Mouse (Mus musculus): ENCODE results near the gene Pagr1a. TPM values are rescaled to one million over a fixed set of nuclear protein-coding genes. Genes with fewer than 3 reads are reported as not detected.
A peak's percentile ranks its signal among the peaks of the same experiment; 100 is the strongest.

The Pagr1a gene
- total and polyA plus RNA-seq, 3 experiments, result 60.2 to 85.9 TPM; not detected in 1

DNA sequence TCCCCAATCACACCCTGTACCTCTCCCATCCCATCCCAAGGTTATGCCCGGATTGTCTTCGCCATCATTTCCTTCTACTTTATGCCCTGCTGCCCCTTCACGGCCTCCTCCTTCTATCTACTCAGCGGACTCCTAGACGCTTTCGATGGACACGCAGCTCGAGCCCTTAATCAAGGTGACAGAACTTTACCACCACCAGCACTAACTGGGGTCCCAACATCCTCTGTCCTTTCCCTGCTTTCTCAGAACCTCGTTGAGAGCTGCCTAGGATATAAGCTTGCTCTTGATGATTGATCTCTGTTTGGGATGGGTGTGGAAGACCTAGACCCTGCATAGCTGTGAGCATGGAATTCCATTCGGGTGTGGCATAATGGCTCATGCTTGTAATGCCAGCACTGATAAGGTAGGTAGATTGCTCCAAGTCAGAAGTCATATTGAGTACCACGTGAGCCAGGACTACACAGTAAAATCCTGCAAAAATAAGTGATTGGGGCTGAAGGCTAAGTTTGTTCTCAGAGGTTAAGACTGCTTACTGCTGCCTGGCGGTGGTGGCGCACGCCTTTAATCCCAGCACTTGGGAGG is 40.2 kb downstream of the Pagr1a start:
- peaks cover 12% of the 10 kb centered on the region for H3K79me2 ChIP-seq (ENCODE audit: control insufficient read depth, insufficient read depth, low read length, poor library complexity)
- H3K4me3 ChIP-seq (ENCODE audit: control insufficient read depth in 1 of 2, insufficient read depth in 1 of 2, low read depth in 2 of 2, low read length in 2 of 2), result peak overlapping the region; percentile 75 to 95
- no peaks in the 10 kb centered on the region for H3K9me3 ChIP-seq (replicated peaks; ENCODE audit: insufficient read depth, low read length)
- H3K27me3 ChIP-seq (ENCODE audit: control insufficient read depth in 1 of 2, insufficient read depth in 2 of 2, low read length in 2 of 2), result no peaks in the 10 kb centered on the region
- peak; percentile 46 for DNase-seq (ENCODE audit: low read depth, low spot score)
- peaks cover 0 to 14% of the 10 kb centered on the region in 2 experiments; a peak in 2 of 4 replicates for H3K36me3 ChIP-seq (ENCODE audit: control insufficient read depth in 1 of 2, insufficient read depth in 2 of 2, low read length in 2 of 2)
- peaks cover 0 to 20% of the 10 kb centered on the region in 2 experiments; a peak in 2 of 4 replicates for H3K4me1 ChIP-seq (ENCODE audit: control insufficient read depth in 1 of 2, insufficient read depth in 2 of 2, low read length in 2 of 2)
- peak overlapping the region; percentile 93 for H3K27ac ChIP-seq (ENCODE audit: control insufficient read depth, low read depth, low read length)
- TF ChIP-seq USF1 (IDR thresholded peaks at IDR 0.05; ENCODE audit: low read depth, low read length), result peak; percentile 61; the same call in 1 of the 2 replicates
- TF ChIP-seq MAFK (IDR thresholded peaks at IDR 0.05; ENCODE audit: borderline replicate concordance, low read depth, low read length), result no peak
- TF ChIP-seq GATA1 (IDR thresholded peaks at IDR 0.05; ENCODE audit: low read depth, low read length), result peak; percentile 32; the same call in 1 of the 2 replicates
- 0 out of 2 replicates have a peak, but pooled peaks have one; percentile 18 for TF ChIP-seq MYC (IDR thresholded peaks at IDR 0.05; ENCODE audit: low read depth, low read length)
- no peak for TF ChIP-seq JUND (IDR thresholded peaks at IDR 0.05; ENCODE audit: low read depth, low read length)
- peak overlapping the region; percentile 81 for H3K9ac ChIP-seq (ENCODE audit: control insufficient read depth, low read depth, low read length, poor library complexity, severe bottlenecking)

DNA sequence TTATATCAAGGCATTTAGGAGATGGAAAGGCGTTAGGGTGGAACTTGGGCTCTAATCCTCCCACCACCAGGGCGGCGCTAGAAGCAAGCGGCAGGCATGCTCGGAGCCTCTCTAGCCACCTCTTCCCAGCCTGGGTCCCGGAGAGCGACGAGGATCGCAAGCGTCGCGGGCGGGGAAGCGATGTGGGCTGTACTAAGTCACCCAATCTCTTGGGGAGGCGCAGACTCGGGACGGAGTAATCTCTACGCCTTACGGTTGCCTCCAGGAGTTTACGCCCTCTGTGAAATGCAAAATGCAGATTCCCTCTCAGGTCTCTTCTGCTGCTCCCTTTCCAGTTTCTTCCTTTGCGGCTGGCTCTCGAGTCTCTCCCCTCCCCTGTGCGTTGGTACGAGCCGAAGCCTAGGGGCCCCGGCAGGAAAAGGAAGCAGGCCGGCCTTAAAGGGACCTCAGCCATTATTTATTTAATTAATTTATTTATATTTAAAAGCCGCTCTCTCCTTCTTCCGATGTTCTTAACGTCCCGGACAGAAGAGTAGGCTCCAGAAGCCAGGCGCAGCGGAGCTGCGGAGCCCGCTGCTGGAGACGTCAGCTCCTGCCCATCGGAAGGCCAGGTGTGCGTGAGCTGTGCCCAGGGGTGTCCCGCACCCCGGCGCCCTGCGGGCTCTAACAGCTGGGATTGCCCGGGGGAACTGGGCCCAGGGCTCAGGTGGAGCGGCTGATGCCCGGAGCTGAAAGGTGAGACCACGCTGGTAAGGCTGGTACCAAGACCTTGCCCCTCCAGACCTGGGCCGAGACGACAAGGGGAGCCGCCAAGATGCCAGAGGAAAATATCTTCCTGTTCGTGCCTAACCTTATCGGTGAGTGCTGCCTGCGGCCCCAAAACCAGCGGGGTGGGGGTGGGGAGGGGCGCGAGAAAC is 40.9 kb downstream of the Pagr1a start, which contains the start of gene Cdiptos:
Cdiptos (minus strand) TSS at position 149 of the 917 bp plus-strand sequence.
- H3K79me2 ChIP-seq (ENCODE audit: control insufficient read depth, insufficient read depth, low read length, poor library complexity), result peaks cover 12% of the 10 kb centered on the region
- TF ChIP-seq USF2 (IDR thresholded peaks at IDR 0.05; ENCODE audit: borderline replicate concordance in 1 of 2, insufficient read depth in 1 of 2, low read depth in 1 of 2, low read length in 2 of 2) (no peak), POLR2AphosphoS2 (IDR thresholded peaks at IDR 0.05; ENCODE audit: low read length) (no peak), ETS1 (IDR thresholded peaks at IDR 0.05; ENCODE audit: low read depth, low read length) (no peak), POLR2A (IDR thresholded peaks at IDR 0.05; ENCODE audit: control insufficient read depth in 1 of 2, insufficient read depth in 1 of 2, low read depth in 1 of 2, low read length in 2 of 2, poor library complexity in 1 of 2) (peak; percentile 59 to 67; a peak in 3 of 4 replicates), TAL1 (IDR thresholded peaks at IDR 0.05; ENCODE audit: low read length) (no peak), TCF12 (IDR thresholded peaks at IDR 0.05; ENCODE audit: low read depth, low read length) (peak; percentile 25; the same call in 1 of the 2 replicates), RCOR1 (IDR thresholded peaks at IDR 0.05; ENCODE audit: low read depth, low read length) (no peak), MAX (IDR thresholded peaks at IDR 0.05; ENCODE audit: low read length) (peak; percentile 67; the same call in 1 of the 2 replicates), CTCF (IDR thresholded peaks at IDR 0.05 in 2 of 3, conservative IDR thresholded peaks at IDR 0.05 in 1 of 3; ENCODE audit: control insufficient read depth in 1 of 3, insufficient read depth in 1 of 3, low read depth in 2 of 3, low read length in 3 of 3, poor library complexity in 1 of 3, severe bottlenecking in 1 of 3) (peak; percentile 91 to 96 (median 95)), MEF2A (IDR thresholded peaks at IDR 0.05; ENCODE audit: extremely low read depth, insufficient replicate concordance, low read depth, low read length, poor library complexity, severe bottlenecking) (no peak), UBTF (IDR thresholded peaks at IDR 0.05; ENCODE audit: borderline replicate concordance, insufficient read depth, low read depth, low read length) (no peak), MAZ (IDR thresholded peaks at IDR 0.05; ENCODE audit: low read depth, low read length) (peak; percentile 32; the same call in 1 of the 2 replicates), BHLHE40 (IDR thresholded peaks at IDR 0.05; ENCODE audit: borderline replicate concordance, low read depth, low read length) (no peak), GABPA (IDR thresholded peaks at IDR 0.05; ENCODE audit: low read depth, low read length) (no peak; the same call in 1 of the 2 replicates), CHD2 (IDR thresholded peaks at IDR 0.05; ENCODE audit: low read length) (no peak), NELFE (IDR thresholded peaks at IDR 0.05; ENCODE audit: low read depth, low read length) (peak; percentile 49), ELF1 (IDR thresholded peaks at IDR 0.05; ENCODE audit: low read depth, low read length) (peak; percentile 76), ZKSCAN1 (IDR thresholded peaks at IDR 0.05; ENCODE audit: low read depth, low read length) (no peak), CHD1 (IDR thresholded peaks at IDR 0.05; ENCODE audit: low read depth, low read length) (peak; percentile 100), ZMIZ1 (IDR thresholded peaks at IDR 0.05; ENCODE audit: low read depth, low read length) (no peak; the same call in 1 of the 2 replicates), GATA1 (IDR thresholded peaks at IDR 0.05; ENCODE audit: low read depth, low read length) (no peak), SIN3A (IDR thresholded peaks at IDR 0.05; ENCODE audit: low read length) (peak; percentile 95), SMC3 (IDR thresholded peaks at IDR 0.05; ENCODE audit: low read depth, low read length) (no peak; the same call in 1 of the 2 replicates), ZNF384 (IDR thresholded peaks at IDR 0.05; ENCODE audit: low read depth, low read length) (no peak)

More for the DNA sequence above, 40.9 kb downstream of the Pagr1a start, which contains the start of gene Cdiptos:
- H3K9ac ChIP-seq (ENCODE audit: control insufficient read depth, low read depth, low read length, poor library complexity, severe bottlenecking), result peak within 1 kb of the TSS; percentile 81
- peak; percentile 99 for DNase-seq (ENCODE audit: low read depth, low spot score)
- no peaks in the 10 kb centered on the region for H3K27me3 ChIP-seq (ENCODE audit: control insufficient read depth in 1 of 2, insufficient read depth in 2 of 2, low read length in 2 of 2)
- peaks cover 0 to 13% of the 10 kb centered on the region in 2 experiments; a peak in 2 of 4 replicates for H3K4me1 ChIP-seq (ENCODE audit: control insufficient read depth in 1 of 2, insufficient read depth in 2 of 2, low read length in 2 of 2)
- peak within 1 kb of the TSS; percentile 75 to 95 for H3K4me3 ChIP-seq (ENCODE audit: control insufficient read depth in 1 of 2, insufficient read depth in 1 of 2, low read depth in 2 of 2, low read length in 2 of 2)
- H3K27ac ChIP-seq (ENCODE audit: control insufficient read depth, low read depth, low read length), result peak within 1 kb of the TSS; percentile 93
- H3K36me3 ChIP-seq (ENCODE audit: control insufficient read depth in 1 of 2, insufficient read depth in 2 of 2, low read length in 2 of 2), result peaks cover 0 to 8% of the 10 kb centered on the region in 2 experiments; a peak in 2 of 4 replicates
- no peaks in the 10 kb centered on the region for H3K9me3 ChIP-seq (replicated peaks; ENCODE audit: insufficient read depth, low read length)

Data from MEL (cell line).